Mouse (Mus musculus): ENCODE measurements at regions not wholly inside any gene's neighbourhood (a gene's known extent, or its start where the extent isn't known, plus 50 kb on each side); places are given as distances from the start of the nearest gene placed in this dataset.
"Not testable (repeated sequence)": the region's sequence is repeated elsewhere in the genome, so short reads cannot be mapped to it uniquely, and the experiment has no call there.

DNA sequence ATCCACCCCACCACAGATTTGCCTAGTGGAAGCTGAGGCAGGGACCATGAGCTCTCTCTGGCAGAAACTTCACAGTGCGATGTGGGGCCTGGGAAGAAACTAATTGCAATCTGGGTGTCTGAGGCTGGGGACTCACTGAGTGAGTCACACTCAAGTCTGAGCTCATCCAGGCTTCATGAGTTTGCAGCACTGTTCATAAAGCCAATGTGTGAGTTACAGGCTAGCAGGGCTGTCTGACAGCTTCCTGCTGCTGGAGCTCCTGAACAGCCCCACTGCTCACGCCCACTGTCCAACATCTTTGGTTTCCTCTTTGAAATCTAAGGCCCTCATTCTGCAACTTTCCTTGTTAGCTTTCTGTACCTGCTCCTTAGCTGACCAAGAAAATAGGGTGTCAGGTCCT lies 216.5 kb upstream of the Tenm4 start:
- in situ Hi-C loops (cut with MboI, MseI), result no loop called here

GRCm38 (mm10) chr7:95955119-95955518 lies 215.9 kb upstream of the Tenm4 start:
- in situ Hi-C loops (cut with MboI, MseI), result no loop called here

- in situ Hi-C loops (cut with MboI, MseI), result no loop called here
Measured at GRCm38 (mm10) chr7:95959068-95959467, 212.0 kb upstream of the Tenm4 start.

GRCm38 (mm10) chr7:95971863-95972262 lies 199.2 kb upstream of the Tenm4 start:
- in situ Hi-C loops (cut with MboI, MseI), result no loop called here

DNA sequence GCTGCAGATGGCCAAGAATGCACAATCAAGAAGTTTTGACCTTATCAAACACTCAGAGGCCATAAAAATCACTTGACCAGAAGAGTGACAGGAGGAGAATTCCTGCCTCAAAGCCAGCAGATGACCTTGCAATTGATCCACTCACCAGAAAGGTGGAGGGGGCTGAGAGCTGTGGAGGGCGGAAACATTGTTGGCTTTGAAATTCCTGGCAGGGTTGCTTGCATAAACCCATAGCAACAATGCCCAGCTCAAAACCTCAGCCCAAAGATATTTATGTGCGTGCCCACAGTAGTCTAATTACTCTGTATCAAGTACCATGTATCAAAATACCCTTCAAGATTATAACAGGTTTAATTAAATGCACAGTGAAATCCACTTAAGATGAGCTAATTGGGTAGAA lies 197.0 kb upstream of the Tenm4 start:
- in situ Hi-C loops (cut with MboI, MseI), result no loop called here

DNA sequence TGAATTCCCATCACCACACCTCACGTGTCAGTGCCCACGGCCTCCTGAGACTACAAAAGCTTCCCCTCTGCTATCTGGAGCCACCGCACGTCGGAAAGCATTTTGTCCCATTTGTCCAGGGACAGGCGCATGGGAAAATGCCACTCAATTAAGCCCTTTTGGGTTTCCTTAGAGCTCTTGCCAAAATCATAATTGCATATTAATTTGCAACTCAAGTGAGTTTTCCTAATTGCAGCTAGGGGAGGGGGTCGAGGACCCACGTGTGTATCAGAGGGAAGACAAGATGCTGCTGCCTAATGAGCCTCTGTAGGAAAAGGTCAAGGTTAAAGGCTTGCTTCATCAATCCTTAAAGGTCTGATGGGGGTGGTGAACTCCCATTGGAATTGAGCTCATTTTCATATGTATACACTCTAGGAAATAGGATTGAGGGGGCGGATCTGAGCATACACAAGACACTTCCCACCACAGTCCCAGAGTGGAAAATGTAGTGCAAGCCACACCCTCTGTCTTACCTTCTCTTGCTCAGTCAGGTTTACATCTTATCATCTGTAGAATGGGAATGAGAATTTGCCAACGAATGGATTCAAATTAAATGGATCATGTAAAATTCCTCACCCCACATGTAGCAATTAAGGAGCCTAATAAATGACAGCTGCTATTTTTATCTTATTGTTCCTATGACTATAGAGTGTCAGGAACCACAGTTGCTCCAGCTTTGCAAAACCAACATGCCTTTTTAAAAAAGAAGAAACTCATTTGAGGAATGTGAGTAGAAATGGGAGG lies 179.6 kb upstream of the Tenm4 start:
- in situ Hi-C loops (cut with MboI, MseI), result no loop called here

DNA sequence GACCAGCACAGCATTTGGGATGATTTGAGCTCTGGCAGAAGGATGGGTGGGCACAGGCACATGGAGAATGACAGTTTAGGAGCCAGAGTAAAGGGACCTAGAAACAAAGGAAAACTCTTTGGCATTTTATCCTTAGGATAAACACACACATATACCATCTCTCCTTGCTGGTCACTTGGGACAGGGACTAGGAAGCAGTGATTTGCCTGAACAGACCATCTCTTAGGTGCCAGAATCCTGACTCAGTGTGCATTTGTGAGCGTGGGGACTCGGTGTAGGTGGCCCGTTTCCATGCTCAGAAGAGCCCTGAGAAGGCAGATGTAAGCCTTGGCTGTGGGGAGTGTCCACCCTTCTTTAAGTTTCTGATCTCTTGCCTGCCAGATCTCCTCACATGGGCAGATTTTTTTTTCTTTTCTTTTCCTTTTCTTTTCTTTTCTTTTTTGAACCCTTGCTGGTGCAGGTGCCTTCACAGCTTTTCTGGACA lies 179.0 kb upstream of the Tenm4 start:
- in situ Hi-C loops (cut with MboI, MseI), result no loop called here

GRCm38 (mm10) chr7:95992521-95992920 lies 178.5 kb upstream of the Tenm4 start:
- in situ Hi-C loops (cut with MboI, MseI), result no loop called here

DNA sequence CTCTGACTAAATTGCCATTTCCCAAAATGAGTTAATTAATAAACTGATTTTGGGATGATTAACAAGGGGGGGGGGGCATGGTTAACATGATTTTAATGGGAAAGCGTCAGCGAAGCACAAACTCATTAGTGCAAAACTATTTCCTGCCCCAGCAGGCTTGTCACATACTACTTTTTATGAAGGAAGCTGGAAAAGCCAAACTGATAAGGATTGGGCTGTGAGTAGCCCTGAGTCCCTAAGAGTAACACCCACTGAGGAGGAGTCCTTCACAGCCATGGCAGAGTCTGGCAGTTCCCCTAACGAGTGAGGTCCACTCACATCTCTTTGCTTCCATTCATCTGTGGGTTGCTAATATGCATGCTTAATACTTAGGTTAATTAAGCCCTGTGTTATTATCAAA lies 173.9 kb upstream of the Tenm4 start:
- in situ Hi-C loops (cut with MboI, MseI), result no loop called here

DNA sequence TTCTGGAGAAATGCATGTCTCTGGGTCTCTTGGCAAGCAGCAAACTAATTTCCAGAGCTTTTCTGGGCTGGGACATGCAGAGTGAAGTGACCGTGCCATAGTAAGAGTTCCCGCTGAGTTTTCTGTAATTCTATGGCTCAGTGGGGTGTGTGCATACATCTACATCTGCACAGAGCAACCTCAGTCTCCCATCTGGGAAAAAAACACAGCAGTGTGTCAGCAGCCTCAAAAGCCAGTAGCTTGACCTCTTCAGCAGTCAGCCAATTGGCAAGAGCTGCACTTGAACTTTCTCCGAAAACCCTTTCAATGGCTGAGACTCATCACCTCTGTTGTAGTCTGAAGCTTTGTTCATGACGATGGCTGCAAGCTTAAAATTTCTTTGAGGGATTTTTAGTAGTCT lies 171.9 kb upstream of the Tenm4 start:
- in situ Hi-C loops (cut with MboI, MseI), result no loop called here

DNA sequence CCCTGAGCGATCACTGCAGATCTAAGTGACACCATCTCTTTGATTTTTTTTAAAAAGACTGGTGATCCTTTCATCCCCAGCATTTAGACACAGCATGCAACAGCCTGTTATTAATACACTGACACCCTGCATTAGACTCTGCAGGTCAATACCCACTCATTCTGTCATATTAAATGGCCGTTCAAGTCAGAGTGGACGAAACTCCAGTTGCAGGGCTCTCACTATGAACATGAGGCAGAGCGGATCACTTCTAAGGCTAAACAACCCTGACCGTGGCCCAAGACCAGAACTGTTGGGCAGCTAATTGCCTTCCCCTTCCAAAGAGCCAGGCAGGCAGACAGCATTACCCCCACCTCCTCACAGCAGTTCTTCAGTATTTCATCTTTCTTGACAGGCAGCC lies 168.6 kb upstream of the Tenm4 start:
- in situ Hi-C loops (cut with MboI, MseI), result no loop called here

- in situ Hi-C loops (cut with MboI, MseI), result no loop called here
Measured at GRCm38 (mm10) chr7:96006299-96006698, 164.7 kb upstream of the Tenm4 start.

- in situ Hi-C loops (cut with MboI, MseI), result no loop called here
Measured at GRCm38 (mm10) chr7:96013008-96013407, 158.0 kb upstream of the Tenm4 start.

DNA sequence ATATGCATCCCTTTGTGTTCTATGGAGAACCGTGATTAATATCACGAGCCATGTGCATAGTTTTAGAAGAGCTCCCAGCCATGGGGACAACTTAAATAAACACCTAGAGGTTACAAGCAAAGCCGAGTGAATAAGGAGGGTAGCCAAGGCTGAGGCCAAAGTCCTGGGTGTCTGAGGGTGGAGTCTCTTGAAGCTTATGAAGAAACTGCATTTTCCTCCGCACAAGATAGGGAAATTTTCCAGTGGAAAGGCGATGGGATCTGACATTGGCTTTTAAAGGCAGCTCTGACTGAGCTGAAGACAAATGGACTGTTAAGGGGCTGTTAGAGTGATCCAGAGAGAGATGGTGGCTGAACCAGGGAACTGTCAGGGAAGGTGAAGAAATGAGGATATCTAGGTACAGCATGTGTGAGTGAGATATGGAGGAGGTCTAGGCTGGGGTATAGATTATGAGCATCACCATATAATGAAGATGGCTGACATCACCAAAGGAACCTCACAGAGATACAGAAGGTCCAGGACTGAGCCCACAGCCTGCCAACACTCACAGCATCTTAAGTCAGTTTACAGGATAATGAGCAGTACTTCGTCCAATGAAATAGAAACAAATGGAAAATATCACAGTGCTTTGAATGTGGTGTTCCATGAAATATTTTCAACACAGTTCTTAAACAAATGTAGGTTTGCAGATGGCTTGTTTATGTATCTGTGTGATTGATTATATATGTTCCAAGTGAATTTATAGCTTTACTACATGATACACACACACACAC lies 153.7 kb upstream of the Tenm4 start:
- in situ Hi-C loops (cut with MboI, MseI), result no loop called here

GRCm38 (mm10) chr7:96024048-96024447 lies 147.0 kb upstream of the Tenm4 start:
- in situ Hi-C loops (cut with MboI, MseI), result no loop called here

GRCm38 (mm10) chr7:96026781-96027418 lies 144.1 kb upstream of the Tenm4 start:
- in situ Hi-C loops (cut with MboI, MseI), result no loop called here

- in situ Hi-C loops (cut with MboI, MseI), result no loop called here
Measured at GRCm38 (mm10) chr7:96033636-96034035, 137.4 kb upstream of the Tenm4 start.

DNA sequence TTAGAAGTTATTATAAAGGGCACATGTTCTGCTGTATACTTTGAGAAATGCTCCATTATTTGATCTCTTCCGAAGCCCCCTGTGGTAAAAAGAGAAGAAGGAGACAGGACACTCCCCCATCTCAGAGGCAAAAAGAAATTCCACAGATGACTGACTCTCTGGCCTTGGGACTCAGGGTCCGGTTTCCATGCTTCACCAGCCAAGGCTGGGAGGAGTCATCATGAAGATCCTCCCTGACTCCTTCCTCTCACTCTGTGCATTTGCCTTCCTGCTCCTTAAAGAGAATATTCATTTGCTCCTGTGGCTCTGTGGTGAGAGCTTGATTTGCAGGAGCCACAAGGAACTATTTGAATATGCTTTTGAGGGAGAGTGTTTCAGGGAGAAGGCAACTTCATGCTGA lies 135.6 kb upstream of the Tenm4 start:
- in situ Hi-C loops (cut with MboI, MseI), result no loop called here

GRCm38 (mm10) chr7:96039628-96040027 lies 131.4 kb upstream of the Tenm4 start:
- in situ Hi-C loops (cut with MboI, MseI), result no loop called here

- in situ Hi-C loops (cut with MboI, MseI), result no loop called here
Measured at GRCm38 (mm10) chr7:96041806-96042205, 129.2 kb upstream of the Tenm4 start.

GRCm38 (mm10) chr7:96051631-96052030 lies 119.4 kb upstream of the Tenm4 start:
- in situ Hi-C loops (cut with MboI, MseI), result no loop called here

- in situ Hi-C loops (cut with MboI, MseI), result not testable (repeated sequence)
Measured at GRCm38 (mm10) chr7:96061599-96061998, 109.4 kb upstream of the Tenm4 start.

GRCm38 (mm10) chr7:96078511-96078910 lies 92.5 kb upstream of the Tenm4 start:
- in situ Hi-C loops (cut with MboI, MseI), result no loop called here
